Mouse (Mus musculus): Measurements from ENCODE around the gene Prkar1b.

Gene Prkar1b

DNA sequence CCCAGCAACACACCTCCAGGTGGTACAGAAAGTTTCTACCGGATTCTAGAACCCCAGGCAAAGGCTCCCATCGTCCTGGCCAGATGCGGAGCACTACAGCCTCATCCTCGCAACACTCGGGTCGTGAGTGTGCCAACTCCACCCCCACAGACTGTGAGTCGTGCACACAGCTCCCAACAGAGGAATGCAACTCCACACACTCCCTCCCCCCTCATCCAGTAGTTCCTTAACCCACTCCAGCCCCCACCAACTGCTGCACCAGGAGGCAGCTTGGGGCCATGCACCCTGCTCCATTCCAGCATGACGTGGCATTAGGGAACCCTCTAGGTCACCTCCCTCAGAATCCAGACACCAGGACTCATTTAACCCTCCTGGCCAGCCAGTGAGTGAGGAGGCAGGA lies 170.0 kb downstream of the Prkar1b start:
- DNase-seq (ENCODE audit: low spot score in 2 of 2): no peak

DNA sequence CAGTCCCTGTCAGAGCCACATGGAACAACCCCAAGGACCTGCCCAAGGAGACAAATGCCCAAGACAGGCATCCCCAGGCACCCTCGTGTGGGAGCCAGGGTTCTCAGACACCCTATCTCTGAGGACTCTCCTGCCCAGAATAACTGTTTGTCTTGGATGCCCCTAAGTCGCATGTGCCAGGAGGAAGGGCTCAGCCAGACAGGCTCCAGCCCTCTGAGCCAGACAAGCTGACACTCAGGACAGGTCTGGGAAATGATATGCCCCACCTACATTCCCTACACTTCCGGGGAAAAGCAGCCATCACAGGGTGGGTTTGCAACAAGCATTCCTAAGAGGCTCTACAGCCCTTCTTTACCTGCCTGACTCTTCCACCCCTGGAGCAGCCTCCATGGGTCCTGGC lies 172.0 kb downstream of the Prkar1b start:
- no peak for DNase-seq (ENCODE audit: low spot score in 2 of 2)

DNA sequence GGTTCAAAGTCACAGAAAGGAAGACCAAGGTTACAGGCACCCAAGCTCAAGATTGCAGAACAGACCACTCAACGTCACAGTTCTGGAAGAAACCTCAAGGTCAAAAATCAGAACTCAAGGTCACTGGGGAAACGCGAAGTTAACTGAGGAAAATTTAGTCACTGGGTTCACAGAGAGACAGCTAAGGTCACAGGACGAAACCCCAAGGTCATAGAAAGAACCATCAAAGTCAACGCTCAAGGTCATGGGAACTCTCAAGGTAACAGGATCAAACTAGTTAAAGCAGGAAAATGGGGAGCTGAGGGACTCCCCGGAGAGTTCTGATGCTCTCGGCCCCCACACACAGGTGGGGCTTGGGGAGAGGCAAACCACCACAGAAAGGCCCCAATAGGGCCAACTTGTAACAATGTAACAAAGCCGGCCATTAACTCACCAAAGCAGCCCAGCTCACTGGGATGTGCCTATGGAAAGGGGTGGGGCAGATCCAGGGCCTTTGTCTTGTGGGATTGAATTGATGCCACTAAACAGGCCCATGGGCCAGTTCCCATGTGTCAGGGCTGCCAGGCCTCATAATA lies 174.8 kb downstream of the Prkar1b start:
- no peak for DNase-seq (ENCODE audit: low spot score in 2 of 2)

DNA sequence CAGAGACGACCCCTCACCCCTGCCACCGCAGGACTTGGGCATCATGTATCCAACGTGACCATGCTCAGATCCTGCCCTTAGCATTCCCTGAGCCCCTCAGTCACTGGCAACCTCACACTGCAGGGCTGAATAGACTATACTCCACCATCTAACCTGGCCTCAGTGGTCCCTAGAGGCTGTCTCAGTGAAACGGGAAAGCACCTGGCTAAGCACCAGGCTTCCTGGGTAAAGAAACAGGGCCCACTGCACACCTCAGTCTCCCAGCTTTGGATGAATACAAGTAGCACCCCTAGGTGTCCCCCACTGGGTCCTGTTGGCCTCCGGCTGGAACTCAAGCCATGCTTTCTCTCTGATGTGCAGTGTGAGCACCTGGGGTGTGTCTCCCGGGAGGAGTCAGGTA lies 176.3 kb downstream of the Prkar1b start:
- DNase-seq (ENCODE audit: low spot score in 2 of 2): no peak

- DNase-seq (ENCODE audit: low spot score in 2 of 2): no peak
These were observed 178.4 kb downstream of the Prkar1b start for GRCm38 (mm10) chr5:138971405-138971804.

GRCm38 (mm10) chr5:138970056-138970490 lies 179.7 kb downstream of the Prkar1b start:
- no peak for DNase-seq (ENCODE audit: low spot score in 2 of 2)
